Mouse (Mus musculus): ENCODE measurements around the gene Cdk11b.

DNA sequence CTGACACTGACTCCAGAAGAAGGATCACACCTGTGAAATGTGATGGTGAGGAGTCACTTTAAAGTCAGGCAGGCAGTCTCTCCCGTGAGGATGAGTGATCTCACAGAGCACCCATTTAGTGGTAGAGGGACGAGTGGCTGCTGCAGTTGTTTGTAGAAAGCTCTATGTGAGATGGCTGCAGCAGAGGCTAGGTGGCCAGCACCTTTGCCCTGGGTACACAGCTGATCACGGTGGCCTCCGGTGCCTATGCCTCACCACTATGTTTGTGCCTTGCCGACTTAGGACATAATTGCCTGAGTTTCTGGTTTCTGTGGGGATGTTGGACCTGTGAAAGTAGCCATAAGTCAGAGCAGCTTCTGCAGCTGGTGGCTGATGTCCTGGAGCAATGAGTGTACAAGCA is 46.9 kb upstream of the Cdk11b start:
- TF ChIP-seq CTCF (IDR thresholded peaks at IDR 0.05; ENCODE audit: low read depth, low read length) (no peak), TAL1 (conservative IDR thresholded peaks at IDR 0.05; ENCODE audit: low read depth, low read length) (no peak), GATA1 (IDR thresholded peaks at IDR 0.05; ENCODE audit: borderline replicate concordance, low read length) (no peak)

All from G1E (cell line).